Mouse (Mus musculus) hindbrain, embryonic 11.5 days (tissue): ENCODE results near the gene Yap1. TPM values are rescaled to one million over a fixed set of nuclear protein-coding genes. Genes with fewer than 3 reads are reported as not detected.

Source experiments
- ATAC-seq: fragments of 200-750 bp; cut with Nextera tagmentation; 2 replicates; pipeline ENCODE4 v1.8.0; 2017; ENCODE audit warnings: mild to moderate bottlenecking, moderate TSS enrichment, moderate library complexity; ENCODE audit not compliant: low FRiP score
- DNase-seq: peaks from one replicate; pipeline ENCODE4 v3.0.0-alpha.2; 2015; ENCODE audit warnings: low spot score
- H3K27ac ChIP-seq: fragments of 300-500 bp; sonication (generic); 2 replicates; pipeline ENCODE4 v1.5.1; 2014; ENCODE audit warnings: mild to moderate bottlenecking, low read depth, low read length
- H3K27me3 ChIP-seq: fragments of 300-500 bp; sonication (generic); 2 replicates; pipeline ENCODE4 v1.6.1; 2014; ENCODE audit warnings: mild to moderate bottlenecking, low read length, moderate library complexity, mixed read lengths; ENCODE audit not compliant: control insufficient read depth, insufficient read depth
- H3K36me3 ChIP-seq: fragments of 300-500 bp; sonication (generic); 2 replicates; pipeline ENCODE4 v1.6.1; 2014; ENCODE audit warnings: mild to moderate bottlenecking, low read length, moderate library complexity, mixed read lengths; ENCODE audit not compliant: control insufficient read depth, insufficient read depth
- H3K4me1 ChIP-seq: fragments of 300-500 bp; sonication (generic); replicated peaks from 2 replicates; pipeline ENCODE4 v1.6.1; 2014; ENCODE audit warnings: low read length, mixed read lengths; ENCODE audit not compliant: control insufficient read depth, insufficient read depth
- H3K4me2 ChIP-seq: fragments of 300-500 bp; sonication (generic); replicated peaks from 2 replicates; pipeline ENCODE4 v1.6.1; 2014; ENCODE audit warnings: mild to moderate bottlenecking, low read depth, low read length
- H3K4me3 ChIP-seq: fragments of 300-500 bp; sonication (generic); 2 replicates; pipeline ENCODE4 v1.5.1; 2014; ENCODE audit warnings: low read depth, low read length
- H3K9ac ChIP-seq: fragments of 300-500 bp; sonication (generic); 2 replicates; pipeline ENCODE4 v1.6.1; 2014; ENCODE audit warnings: low read depth, low read length
- H3K9me3 ChIP-seq: fragments of 300-500 bp; sonication (generic); 2 replicates; pipeline ENCODE4 v1.6.1; 2016; ENCODE audit warnings: low read length; ENCODE audit not compliant: control insufficient read depth
- WGBS: fragments of 180-500 bp; shearing (Covaris S2); extraction: QIAGEN DNeasy Blood & Tissue Kit; methylation state at CpG from one replicate; pipeline ENCODE4 v1.1.7; 2014; 5-methylcytosine and 5-hydroxymethylcytosine counted together
- polyA plus RNA-seq: library from polyadenylated mRNA; unstranded; fragments of >200 nt; fragmentation: Nextera tagmentation; extraction: Ambion mirVana; gene quantifications from 2 replicates; pipeline ENCODE4 v1.2.1, GENCODE M21; 2014

The Yap1 gene
- polyA plus RNA-seq, 1 experiment from 2014 or later, result 28.5 TPM

GRCm38 (mm10) chr9:7950211-7950644 lies 54.2 kb downstream of the Yap1 start:
- DNase-seq, result no peak
- H3K36me3 ChIP-seq, result no peaks in the 10 kb centered on the region
- ATAC-seq, result no peak
- WGBS, result 90% methylated on average over 7 of the region's 7 CpGs
- H3K4me3 ChIP-seq, result no peak overlapping the region
- no peak overlapping the region for H3K9ac ChIP-seq
- H3K27ac ChIP-seq, result no peak overlapping the region
- H3K27me3 ChIP-seq, result no peaks in the 10 kb centered on the region
- no peak overlapping the region for H3K4me2 ChIP-seq
- H3K9me3 ChIP-seq, result no peaks in the 10 kb centered on the region
- no peaks in the 10 kb centered on the region for H3K4me1 ChIP-seq

GRCm38 (mm10) chr9:7947946-7948345 lies 56.5 kb downstream of the Yap1 start:
- H3K4me2 ChIP-seq, result no peak overlapping the region
- no peaks in the 10 kb centered on the region for H3K9me3 ChIP-seq
- H3K4me3 ChIP-seq, result no peak overlapping the region
- no peaks in the 10 kb centered on the region for H3K27me3 ChIP-seq
- no peaks in the 10 kb centered on the region for H3K4me1 ChIP-seq
- H3K27ac ChIP-seq, result no peak overlapping the region
- ATAC-seq (no peak), DNase-seq (no peak)
- WGBS, result 94% methylated on average over 4 of the region's 4 CpGs
- H3K9ac ChIP-seq, result no peak overlapping the region
- H3K36me3 ChIP-seq, result no peaks in the 10 kb centered on the region

- ATAC-seq, result no peak
- no peaks in the 10 kb centered on the region for H3K36me3 ChIP-seq
- DNase-seq, result no peak
- H3K27ac ChIP-seq, result no peak overlapping the region
- no peak overlapping the region for H3K4me3 ChIP-seq
- no peak overlapping the region for H3K9ac ChIP-seq
- WGBS, result 96% methylated on average over 7 of the region's 7 CpGs
- H3K4me2 ChIP-seq, result no peak overlapping the region
- H3K9me3 ChIP-seq, result no peaks in the 10 kb centered on the region
- H3K27me3 ChIP-seq, result no peaks in the 10 kb centered on the region
- no peaks in the 10 kb centered on the region for H3K4me1 ChIP-seq
These were observed 60.5 kb downstream of the Yap1 start for GRCm38 (mm10) chr9:7943796-7944462.

DNA sequence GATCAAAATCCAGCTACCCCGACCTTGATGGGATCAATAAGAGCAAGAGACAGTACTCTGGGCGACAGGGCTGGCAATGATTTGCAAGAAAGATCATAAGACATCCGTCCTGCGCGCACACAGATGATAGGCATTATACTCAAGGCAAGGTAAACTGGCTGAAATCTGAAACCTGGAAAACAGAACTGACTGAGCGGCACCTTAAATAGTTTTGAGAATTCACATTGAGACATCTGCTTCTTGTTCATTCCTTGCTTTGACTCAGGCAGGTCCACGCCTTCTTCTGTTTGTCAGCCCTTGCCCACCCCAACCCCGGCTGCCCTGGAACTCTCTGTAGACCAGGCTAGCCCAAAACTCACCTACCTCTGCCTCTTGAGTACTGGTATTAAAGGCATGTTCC lies 61.7 kb downstream of the Yap1 start:
- Histone ChIP-seq H3K4me2 (no peak overlapping the region), H3K36me3 (no peaks in the 10 kb centered on the region), H3K9ac (no peak overlapping the region), H3K27ac (no peak overlapping the region), H3K4me1 (no peaks in the 10 kb centered on the region), H3K27me3 (no peaks in the 10 kb centered on the region), H3K9me3 (no peaks in the 10 kb centered on the region), H3K4me3 (no peak overlapping the region)
- WGBS, result 87% methylated on average over 8 of the region's 8 CpGs
- ATAC-seq (no peak), DNase-seq (no peak)

GRCm38 (mm10) chr9:7940075-7940474 lies 64.3 kb downstream of the Yap1 start:
- ATAC-seq (no peak), DNase-seq (no peak)
- no peaks in the 10 kb centered on the region for H3K4me1 ChIP-seq
- H3K9me3 ChIP-seq, result no peaks in the 10 kb centered on the region
- no peaks in the 10 kb centered on the region for H3K36me3 ChIP-seq
- no peak overlapping the region for H3K27ac ChIP-seq
- H3K4me2 ChIP-seq, result no peak overlapping the region
- no peak overlapping the region for H3K9ac ChIP-seq
- no peak overlapping the region for H3K4me3 ChIP-seq
- WGBS, result 95% methylated on average over 4 of the region's 4 CpGs
- no peaks in the 10 kb centered on the region for H3K27me3 ChIP-seq

DNA sequence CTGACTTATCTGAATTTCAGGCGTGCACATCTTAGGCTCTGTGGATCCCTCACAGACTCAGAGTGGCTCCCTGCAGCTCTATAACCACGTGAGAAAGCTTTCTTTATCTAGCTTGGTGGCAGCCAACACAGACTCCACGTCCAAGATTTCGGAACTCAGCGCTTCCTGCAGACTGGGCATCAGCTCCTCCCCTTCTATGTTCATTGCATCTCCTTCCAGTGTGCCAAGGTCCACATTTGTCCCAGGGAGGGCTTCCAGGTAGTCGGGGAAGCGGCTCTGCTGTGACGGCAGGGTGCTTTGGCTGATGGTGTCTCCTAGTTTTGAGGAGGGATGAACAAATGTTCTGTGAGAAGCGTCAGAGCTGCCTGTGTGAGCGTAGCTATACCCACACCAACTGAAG lies 70.0 kb downstream of the Yap1 start:
- Histone ChIP-seq H3K4me1 (no peaks in the 10 kb centered on the region), H3K9ac (no peak overlapping the region), H3K9me3 (0 out of 2 replicates have a peak, but pooled peaks cover 4% of the 10 kb centered on the region), H3K27me3 (no peaks in the 10 kb centered on the region), H3K36me3 (peaks cover 21% of the 10 kb centered on the region), H3K4me2 (no peak overlapping the region), H3K27ac (no peak overlapping the region), H3K4me3 (no peak overlapping the region)
- no peak for DNase-seq
- 95% methylated on average over 10 of the region's 10 CpGs for WGBS
- ATAC-seq, result no peak

- H3K9me3 ChIP-seq, result 0 out of 2 replicates have a peak, but pooled peaks cover 4% of the 10 kb centered on the region
- H3K4me2 ChIP-seq, result no peak overlapping the region
- no peaks in the 10 kb centered on the region for H3K4me1 ChIP-seq
- WGBS, result 87% methylated on average over 6 of the region's 6 CpGs
- H3K4me3 ChIP-seq, result no peak overlapping the region
- peaks cover 21% of the 10 kb centered on the region for H3K36me3 ChIP-seq
- H3K27ac ChIP-seq, result no peak overlapping the region
- no peaks in the 10 kb centered on the region for H3K27me3 ChIP-seq
- no peak overlapping the region for H3K9ac ChIP-seq
- DNase-seq, result no peak
- ATAC-seq, result no peak
These were observed 74.8 kb downstream of the Yap1 start for GRCm38 (mm10) chr9:7929552-7929951.

- Histone ChIP-seq H3K4me2 (no peak overlapping the region), H3K9ac (no peak overlapping the region), H3K27me3 (no peaks in the 10 kb centered on the region), H3K27ac (no peak overlapping the region), H3K36me3 (peaks cover 14% of the 10 kb centered on the region), H3K4me1 (no peaks in the 10 kb centered on the region), H3K4me3 (no peak overlapping the region), H3K9me3 (0 out of 2 replicates have a peak, but pooled peaks cover 4% of the 10 kb centered on the region)
- DNase-seq, result no peak
- WGBS, result 92% methylated on average over 3 of the region's 3 CpGs
- ATAC-seq, result no peak
These were observed 75.5 kb downstream of the Yap1 start for GRCm38 (mm10) chr9:7928866-7929265.

- H3K27me3 ChIP-seq, result no peaks in the 10 kb centered on the region
These were observed 76.1 kb downstream of the Yap1 start for GRCm38 (mm10) chr9:7928207-7928793.

More at GRCm38 (mm10) chr9:7928207-7928793, 76.1 kb downstream of the Yap1 start:
- DNase-seq (no peak), ATAC-seq (no peak)
- Histone ChIP-seq H3K27ac (no peak overlapping the region), H3K36me3 (peaks cover 13% of the 10 kb centered on the region), H3K9me3 (0 out of 2 replicates have a peak, but pooled peaks cover 4% of the 10 kb centered on the region), H3K4me1 (no peaks in the 10 kb centered on the region), H3K9ac (no peak overlapping the region), H3K4me3 (no peak overlapping the region), H3K4me2 (no peak overlapping the region)
- WGBS, result 98% methylated on average over 3 of the region's 3 CpGs
